Mouse (Mus musculus): ENCODE data around the gene Gm973. TPM values are rescaled to one million over a fixed set of nuclear protein-coding genes. Genes with fewer than 3 reads are reported as not detected.

Gene Gm973
- total and polyA plus RNA-seq, 3 experiments = 0.23 TPM; not detected in 2

GRCm38 (mm10) chr1:59472368-59473180 is 43.5 kb upstream of the Gm973 start:
- no peaks in the 10 kb centered on the region; the same call in 1 of the 2 replicates for H3K79me2 ChIP-seq (ENCODE audit: control insufficient read depth, insufficient read depth, low read length, poor library complexity)
- H3K27me3 ChIP-seq (ENCODE audit: control insufficient read depth in 1 of 2, insufficient read depth in 2 of 2, low read length in 2 of 2) = peaks cover 1 to 2% of the 10 kb centered on the region in 2 experiments; a peak in 2 of 4 replicates
- H3K9ac ChIP-seq (ENCODE audit: control insufficient read depth, low read depth, low read length, poor library complexity, severe bottlenecking) = no peak overlapping the region
- no peak for TF ChIP-seq NRF1 (IDR thresholded peaks at IDR 0.05; ENCODE audit: insufficient read depth, low read depth, low read length, poor library complexity, severe bottlenecking)
- no peak for DNase-seq (ENCODE audit: low read depth, low spot score)
- no peak overlapping the region for H3K27ac ChIP-seq (ENCODE audit: control insufficient read depth, low read depth, low read length)
- peaks cover 3 to 4% of the 10 kb centered on the region in 2 experiments; a peak in 3 of 4 replicates for H3K4me1 ChIP-seq (ENCODE audit: control insufficient read depth in 1 of 2, insufficient read depth in 2 of 2, low read length in 2 of 2)
- no peak overlapping the region for H3K4me3 ChIP-seq (ENCODE audit: control insufficient read depth in 1 of 2, insufficient read depth in 1 of 2, low read depth in 2 of 2, low read length in 2 of 2)
- no peaks in the 10 kb centered on the region for H3K9me3 ChIP-seq (replicated peaks; ENCODE audit: insufficient read depth, low read length)
- peaks cover 0 to 3% of the 10 kb centered on the region in 2 experiments; a peak in 2 of 4 replicates for H3K36me3 ChIP-seq (ENCODE audit: control insufficient read depth in 1 of 2, insufficient read depth in 2 of 2, low read length in 2 of 2)

GRCm38 (mm10) chr1:59473181-59473555 is 42.9 kb upstream of the Gm973 start:
- H3K27ac ChIP-seq (ENCODE audit: control insufficient read depth, low read depth, low read length) = no peak overlapping the region
- no peak for DNase-seq (ENCODE audit: low read depth, low spot score)
- no peaks in the 10 kb centered on the region for H3K9me3 ChIP-seq (replicated peaks; ENCODE audit: insufficient read depth, low read length)
- H3K36me3 ChIP-seq (ENCODE audit: control insufficient read depth in 1 of 2, insufficient read depth in 2 of 2, low read length in 2 of 2) = peaks cover 0 to 3% of the 10 kb centered on the region in 2 experiments; a peak in 2 of 4 replicates
- H3K79me2 ChIP-seq (ENCODE audit: control insufficient read depth, insufficient read depth, low read length, poor library complexity) = no peaks in the 10 kb centered on the region; the same call in 1 of the 2 replicates
- H3K9ac ChIP-seq (ENCODE audit: control insufficient read depth, low read depth, low read length, poor library complexity, severe bottlenecking) = no peak overlapping the region
- H3K4me3 ChIP-seq (ENCODE audit: control insufficient read depth in 1 of 2, insufficient read depth in 1 of 2, low read depth in 2 of 2, low read length in 2 of 2) = no peak overlapping the region
- H3K4me1 ChIP-seq (ENCODE audit: control insufficient read depth in 1 of 2, insufficient read depth in 2 of 2, low read length in 2 of 2) = peaks cover 3 to 4% of the 10 kb centered on the region in 2 experiments; a peak in 3 of 4 replicates
- peaks cover 0 to 1% of the 10 kb centered on the region in 2 experiments; a peak in 2 of 4 replicates for H3K27me3 ChIP-seq (ENCODE audit: control insufficient read depth in 1 of 2, insufficient read depth in 2 of 2, low read length in 2 of 2)
- TF ChIP-seq BHLHE40 (IDR thresholded peaks at IDR 0.05; ENCODE audit: borderline replicate concordance, low read depth, low read length) (no peak), USF2 (IDR thresholded peaks at IDR 0.05; ENCODE audit: borderline replicate concordance in 1 of 2, insufficient read depth in 1 of 2, low read depth in 1 of 2, low read length in 2 of 2) (no peak), ETS1 (IDR thresholded peaks at IDR 0.05; ENCODE audit: low read depth, low read length) (no peak), ELF1 (IDR thresholded peaks at IDR 0.05; ENCODE audit: low read depth, low read length) (no peak)

- H3K4me3 ChIP-seq (ENCODE audit: control insufficient read depth in 1 of 2, insufficient read depth in 1 of 2, low read depth in 2 of 2, low read length in 2 of 2) = no peak overlapping the region
- peaks cover 0 to 8% of the 10 kb centered on the region in 2 experiments; a peak in 2 of 4 replicates for H3K36me3 ChIP-seq (ENCODE audit: control insufficient read depth in 1 of 2, insufficient read depth in 2 of 2, low read length in 2 of 2)
- TF ChIP-seq ZC3H11A (IDR thresholded peaks at IDR 0.05; ENCODE audit: low read depth, low read length) (no peak), ETS1 (IDR thresholded peaks at IDR 0.05; ENCODE audit: low read depth, low read length) (peak; percentile 55; the same call in 1 of the 2 replicates), GATA1 (IDR thresholded peaks at IDR 0.05; ENCODE audit: low read depth, low read length) (peak; percentile 65)
- no peaks in the 10 kb centered on the region; the same call in 1 of the 2 replicates for H3K79me2 ChIP-seq (ENCODE audit: control insufficient read depth, insufficient read depth, low read length, poor library complexity)
- no peaks in the 10 kb centered on the region for H3K27me3 ChIP-seq (ENCODE audit: control insufficient read depth in 1 of 2, insufficient read depth in 2 of 2, low read length in 2 of 2)
- DNase-seq (ENCODE audit: low read depth, low spot score) = peak; percentile 41
- no peak overlapping the region for H3K9ac ChIP-seq (ENCODE audit: control insufficient read depth, low read depth, low read length, poor library complexity, severe bottlenecking)
- H3K9me3 ChIP-seq (replicated peaks; ENCODE audit: insufficient read depth, low read length) = no peaks in the 10 kb centered on the region
- no peak overlapping the region for H3K27ac ChIP-seq (ENCODE audit: control insufficient read depth, low read depth, low read length)
- peaks cover 6 to 9% of the 10 kb centered on the region in 2 experiments for H3K4me1 ChIP-seq (ENCODE audit: control insufficient read depth in 1 of 2, insufficient read depth in 2 of 2, low read length in 2 of 2)
Observed at GRCm38 (mm10) chr1:59475618-59476017, 40.4 kb upstream of the Gm973 start.

Measured in MEL (cell line).